Mouse (Mus musculus) erythroblast, embryonic 14.5 days (primary cell): ENCODE measurements around the gene Tgds.

Source experiments
- GATA1 ChIP-seq: IDR thresholded peaks from 2 replicates; pipeline ENCODE4 v1.6.1; 2012; ENCODE audit warnings: low read length, inconsistent platforms, mixed read lengths
- TAL1 ChIP-seq: IDR thresholded peaks from 3 replicates; pipeline ENCODE4 v1.6.1; 2012; ENCODE audit warnings: low read length, inconsistent platforms, mixed read lengths

DNA sequence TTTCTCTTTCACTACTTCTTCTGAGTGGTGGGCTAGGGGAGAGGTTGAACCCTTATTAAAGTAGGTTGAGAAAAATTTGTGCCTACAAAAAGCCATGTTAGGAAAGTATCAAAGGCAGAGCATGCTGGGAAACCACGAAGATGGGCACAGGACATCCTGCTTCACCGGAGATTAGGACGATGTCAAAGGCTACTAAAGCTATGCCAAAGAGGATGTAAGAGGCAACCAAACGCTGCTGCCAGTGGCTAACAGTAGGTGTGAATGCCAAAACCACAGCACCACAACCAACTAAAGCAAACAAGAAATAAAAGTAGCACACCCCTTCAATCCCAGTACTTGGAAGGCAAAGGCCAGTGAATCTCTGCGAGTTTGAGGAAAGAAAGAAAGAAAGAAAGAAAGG, 8.4 kb downstream of the Tgds start:
- no peak for TF ChIP-seq GATA1
- TF ChIP-seq TAL1 = no peak
